Mouse (Mus musculus): Measurements from ENCODE around the gene BC017158.

GRCm38 (mm10) chr7:128237927-128238778 lies 59.8 kb downstream of the BC017158 start, which contains the start of gene 9130023H24Rik:
- TF ChIP-seq E2F4 (IDR thresholded peaks at IDR 0.05; ENCODE audit: insufficient read depth) (no peak), USF1 (IDR thresholded peaks at IDR 0.05; ENCODE audit: low read depth) (no peak), MYOD1 (IDR thresholded peaks at IDR 0.05; ENCODE audit: control insufficient read depth in 1 of 3, insufficient read length in 2 of 3, low read depth in 2 of 3) (peak in 2 of 3 experiments; percentile 7 to 29), POLR2A (IDR thresholded peaks at IDR 0.05; ENCODE audit: insufficient read length, low read depth) (peak; percentile 74), CEBPB (IDR thresholded peaks at IDR 0.05; ENCODE audit: insufficient read depth, poor library complexity, severe bottlenecking) (0 out of 2 replicates have a peak, but pooled peaks have one; percentile 3), MAX (IDR thresholded peaks at IDR 0.05; ENCODE audit: low read depth) (no peak)

Data from myocyte (in vitro differentiated cells).